Mouse (Mus musculus): ENCODE data around the gene Ikzf3.

DNA sequence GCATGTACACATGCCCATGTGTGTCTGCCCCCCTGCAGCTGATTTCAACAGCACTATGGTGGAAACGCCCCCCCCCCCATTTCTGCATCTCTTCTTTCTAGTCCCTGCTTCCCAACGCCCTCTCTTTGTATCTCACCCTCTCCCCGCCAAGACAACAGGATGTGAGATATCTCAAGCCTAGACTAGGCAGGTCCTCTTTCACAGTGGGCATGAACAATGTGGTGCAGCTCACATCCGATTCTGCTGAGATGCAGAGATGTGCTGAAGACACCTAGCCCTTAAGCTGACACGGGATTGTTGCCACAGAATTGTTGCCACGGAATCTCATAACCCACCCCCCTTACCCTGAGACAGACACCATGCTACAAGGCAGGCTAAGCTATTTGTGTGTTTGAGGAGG is 81.3 kb downstream of the Ikzf3 start:
- TF ChIP-seq POLR2A (IDR thresholded peaks at IDR 0.05; ENCODE audit: borderline replicate concordance, low read depth, low read length) (no peak), CTCF (IDR thresholded peaks at IDR 0.05; ENCODE audit: low read depth, low read length) (no peak)
